ENCODE assay signal across 16 mouse cellular contexts in genomic region chr16:66969520-66970144, GRCm38 (mm10).
DNase-seq lines count a peak whose midpoint lies in the region; ATAC-seq and TF ChIP-seq lines count a peak whose summit lies in the region.
"Had no signal": no experiment of that assay in that cellular context is flagged by ENCODE, and none has a peak within 500 bp of the region (broad histone marks: within the 10 kb centered on the region; RNA-seq: fewer than 3 reads in every experiment).

No protein-coding gene starts in this region.

- no peaks in the 10 kb centered on the region for H3K9me3 ChIP-seq in forebrain, embryonic 11.5 days (ENCODE audit: control insufficient read depth, low read length)
- H3K9me3 ChIP-seq in forebrain, embryonic 10.5 days: no peaks in the 10 kb centered on the region
- H3K9me3 ChIP-seq in forebrain, postnatal 0 days (ENCODE audit: low read length): no peaks in the 10 kb centered on the region
- no peaks in the 10 kb centered on the region for H3K9me3 ChIP-seq in midbrain, embryonic 16.5 days (replicated peaks; ENCODE audit: control insufficient read depth, low read length, poor library complexity, severe bottlenecking)
- H3K9me3 ChIP-seq: limb, embryonic 13.5 days had no signal

- H3K9ac ChIP-seq in forebrain, embryonic 11.5 days (ENCODE audit: low read length): no peak overlapping the region
- H3K9ac ChIP-seq in forebrain, postnatal 0 days: no peak overlapping the region
- H3K9ac ChIP-seq in midbrain, embryonic 16.5 days (ENCODE audit: low read depth, low read length): no peak overlapping the region
- H3K9ac ChIP-seq: limb, embryonic 13.5 days had no signal

- TF ChIP-seq CTCF in forebrain, postnatal 0 days (IDR thresholded peaks at IDR 0.05; ENCODE audit: low read depth): 0 out of 2 replicates have a peak, but pooled peaks have one; percentile 6

- no peaks in the 10 kb centered on the region for H3K36me3 ChIP-seq in forebrain, embryonic 11.5 days (ENCODE audit: control insufficient read depth, insufficient read depth, low read length)
- no peaks in the 10 kb centered on the region for H3K36me3 ChIP-seq in forebrain, embryonic 10.5 days (replicated peaks)
- H3K36me3 ChIP-seq in forebrain, postnatal 0 days (ENCODE audit: insufficient read depth): no peaks in the 10 kb centered on the region
- no peaks in the 10 kb centered on the region for H3K36me3 ChIP-seq in midbrain, embryonic 16.5 days (ENCODE audit: control insufficient read depth, insufficient read depth, low read length)
- H3K36me3 ChIP-seq: limb, embryonic 13.5 days had no signal

- peaks cover 2% of the 10 kb centered on the region; the same call in 1 of the 2 replicates for H3K4me1 ChIP-seq in forebrain, embryonic 11.5 days (replicated peaks; ENCODE audit: control insufficient read depth, insufficient read depth, low read length)
- H3K4me1 ChIP-seq in forebrain, embryonic 10.5 days: peaks cover 6% of the 10 kb centered on the region; the same call in 1 of the 2 replicates
- H3K4me1 ChIP-seq in forebrain, postnatal 0 days (ENCODE audit: insufficient read depth): 0 out of 2 replicates have a peak, but pooled peaks cover 5% of the 10 kb centered on the region
- H3K4me1 ChIP-seq in midbrain, embryonic 16.5 days (ENCODE audit: control insufficient read depth, insufficient read depth, low read length): no peaks in the 10 kb centered on the region
- H3K4me1 ChIP-seq: limb, embryonic 13.5 days had no signal

- WGBS in forebrain, embryonic 11.5 days: 72% methylated on average over 11 of the region's 11 CpGs
- WGBS in forebrain, embryonic 10.5 days: 90% methylated on average over 11 of the region's 11 CpGs
- 16% methylated on average over 11 of the region's 11 CpGs for WGBS in forebrain, postnatal 0 days
- 43% methylated on average over 11 of the region's 11 CpGs for WGBS in midbrain, embryonic 16.5 days

- no peak overlapping the region for H3K4me3 ChIP-seq in forebrain, embryonic 11.5 days (ENCODE audit: low read depth, low read length)
- no peak overlapping the region for H3K4me3 ChIP-seq in forebrain, embryonic 10.5 days
- H3K4me3 ChIP-seq in forebrain, postnatal 0 days (ENCODE audit: low read depth, low read length): no peak overlapping the region
- H3K4me3 ChIP-seq in midbrain, embryonic 16.5 days (ENCODE audit: low read depth, low read length): no peak overlapping the region
- H3K4me3 ChIP-seq: limb, embryonic 13.5 days had no signal

- no peaks in the 10 kb centered on the region for H3K27me3 ChIP-seq in forebrain, embryonic 11.5 days (ENCODE audit: control insufficient read depth, insufficient read depth, low read length)
- H3K27me3 ChIP-seq in forebrain, embryonic 10.5 days (ENCODE audit: poor library complexity, severe bottlenecking): no peaks in the 10 kb centered on the region
- no peaks in the 10 kb centered on the region for H3K27me3 ChIP-seq in forebrain, postnatal 0 days (ENCODE audit: insufficient read depth, low read length)
- no peaks in the 10 kb centered on the region for H3K27me3 ChIP-seq in midbrain, embryonic 16.5 days (ENCODE audit: control insufficient read depth, insufficient read depth, low read depth, low read length)
- H3K27me3 ChIP-seq: limb, embryonic 13.5 days; Patski had no signal

- peak; percentile 71 for ATAC-seq in forebrain, embryonic 11.5 days (replicated peaks; ENCODE audit: low FRiP score)
- ATAC-seq in forebrain, postnatal 0 days: peak; percentile 82
- ATAC-seq in midbrain, embryonic 16.5 days: peak; percentile 85
- ATAC-seq: Patski had no signal

- H3K4me2 ChIP-seq in forebrain, embryonic 11.5 days (ENCODE audit: low read depth, low read length, severe bottlenecking): no peak overlapping the region
- peak overlapping the region; percentile 13; the same call in 1 of the 2 replicates for H3K4me2 ChIP-seq in forebrain, postnatal 0 days (ENCODE audit: low read depth)
- H3K4me2 ChIP-seq in midbrain, embryonic 16.5 days (ENCODE audit: low read length): no peak overlapping the region; the same call in 1 of the 2 replicates
- H3K4me2 ChIP-seq: limb, embryonic 13.5 days had no signal

- DNase-seq in forebrain, embryonic 11.5 days (ENCODE audit: low spot score): no peak
- DNase-seq in forebrain, embryonic 10.5 days (ENCODE audit: extremely low spot score, low spot score): no peak
- DNase-seq in brain, adult 2 months (ENCODE audit: low read depth, low spot score): peak; percentile 69
- DNase-seq in forebrain, postnatal 0 days: peak; percentile 46
- DNase-seq in thymus, postnatal 25 days: no peak
- DNase-seq in spleen, adult 12 weeks (ENCODE audit: low spot score): no peak
- DNase-seq in embryo, embryonic 11 days: no peak
- DNase-seq: cerebellum, adult 9-10 months; heart, postnatal 14 days; kidney, adult 11 months; kidney, postnatal 4 days; lung, adult 18-20 months; thymus, adult 2 months had no signal

- no peak overlapping the region for H3K27ac ChIP-seq in forebrain, embryonic 11.5 days (ENCODE audit: low read depth, low read length)
- H3K27ac ChIP-seq in forebrain, embryonic 10.5 days: no peak overlapping the region
- H3K27ac ChIP-seq in forebrain, postnatal 0 days (ENCODE audit: low read depth, low read length): no peak overlapping the region
- no peak overlapping the region for H3K27ac ChIP-seq in midbrain, embryonic 16.5 days (ENCODE audit: low read length)
- H3K27ac ChIP-seq: limb, embryonic 13.5 days had no signal

Comparison
In these comparisons a context has a peak if more than half of its experiments do, and no peak if none do; other contexts are left out.
1. DNase-seq: peak in brain, adult 2 months (single experiment) and forebrain, postnatal 0 days (single experiment); none in forebrain, embryonic 11.5 days (single experiment), forebrain, embryonic 10.5 days (single experiment), thymus, postnatal 25 days (single experiment), spleen, adult 12 weeks (single experiment) and embryo, embryonic 11 days (single experiment).
2. Peak in every context shown above with its lines, with median percentiles within 50 percentile points of each other: ATAC-seq.